Mouse (Mus musculus) kidney, embryonic 16.5 days (tissue): ENCODE measurements around the gene Ap1b1. TPM values are rescaled to one million over a fixed set of nuclear protein-coding genes. Genes with fewer than 3 reads are reported as not detected.

Source experiments
- ATAC-seq: fragments of 200-750 bp; cut with Nextera tagmentation; 2 replicates; pipeline ENCODE4 v1.8.0; 2017; ENCODE audit warnings: moderate TSS enrichment; ENCODE audit not compliant: low FRiP score, low TSS enrichment
- H3K27ac ChIP-seq: fragments of 300-500 bp; sonication (generic); 2 replicates; pipeline ENCODE4 v1.5.1; 2014; ENCODE audit warnings: low read length
- H3K27me3 ChIP-seq: fragments of 300-500 bp; sonication (generic); 2 replicates; pipeline ENCODE4 v1.6.1; 2014; ENCODE audit warnings: low read length, control low read depth, mixed read lengths; ENCODE audit not compliant: insufficient read depth
- H3K36me3 ChIP-seq: fragments of 300-500 bp; sonication (generic); 2 replicates; pipeline ENCODE4 v1.6.1; 2014; ENCODE audit warnings: low read length, control low read depth, mixed read lengths; ENCODE audit not compliant: insufficient read depth
- H3K4me1 ChIP-seq: fragments of 300-500 bp; sonication (generic); 2 replicates; pipeline ENCODE4 v1.6.1; 2014; ENCODE audit warnings: low read length, control low read depth, mixed read lengths; ENCODE audit not compliant: insufficient read depth
- H3K4me2 ChIP-seq: fragments of 300-500 bp; sonication (generic); replicated peaks from 2 replicates; pipeline ENCODE4 v1.6.1; 2014; ENCODE audit warnings: low read depth, low read length
- H3K4me3 ChIP-seq: fragments of 300-500 bp; sonication (generic); 2 replicates; pipeline ENCODE4 v1.5.1; 2014; ENCODE audit warnings: mild to moderate bottlenecking, low read length
- H3K9ac ChIP-seq: fragments of 300-500 bp; sonication (generic); replicated peaks from 2 replicates; pipeline ENCODE4 v1.6.1; 2014; ENCODE audit warnings: low read length
- H3K9me3 ChIP-seq: fragments of 300-500 bp; sonication (generic); 2 replicates; pipeline ENCODE4 v1.6.1; 2016; ENCODE audit warnings: low read length, control low read depth
- WGBS: fragments of 180-500 bp; shearing (Covaris S2); extraction: QIAGEN DNeasy Blood & Tissue Kit; methylation state at CpG from one replicate; pipeline ENCODE4 v1.1.7; 2014; 5-methylcytosine and 5-hydroxymethylcytosine counted together
- polyA plus RNA-seq: library from polyadenylated mRNA; unstranded; fragments of >200 nt; fragmentation: Nextera tagmentation; extraction: Ambion mirVana; gene quantifications from 2 replicates; pipeline ENCODE4 v1.2.1, GENCODE M21; 2015

Gene Ap1b1
- polyA plus RNA-seq, 1 experiment from 2014 or later, result 76.9 TPM

- Histone ChIP-seq H3K4me3 (no peak overlapping the region), H3K4me2 (no peak overlapping the region), H3K9ac (no peak overlapping the region), H3K4me1 (no peaks in the 10 kb centered on the region), H3K36me3 (peaks cover 52% of the 10 kb centered on the region), H3K27ac (no peak overlapping the region), H3K27me3 (no peaks in the 10 kb centered on the region), H3K9me3 (no peaks in the 10 kb centered on the region)
- 87% methylated on average over 5 of the region's 5 CpGs for WGBS
- ATAC-seq, result no peak
These were observed 29.7 kb downstream of the Ap1b1 start for GRCm38 (mm10) chr11:5016286-5016685.

- WGBS, result 57% methylated on average over 6 of the region's 6 CpGs
- peaks cover 55% of the 10 kb centered on the region for H3K36me3 ChIP-seq
- H3K9ac ChIP-seq, result no peak overlapping the region
- H3K27ac ChIP-seq, result no peak overlapping the region
- no peak for ATAC-seq
- H3K4me3 ChIP-seq, result no peak overlapping the region
- no peak overlapping the region for H3K4me2 ChIP-seq
- no peaks in the 10 kb centered on the region for H3K27me3 ChIP-seq
- H3K4me1 ChIP-seq, result no peaks in the 10 kb centered on the region
- no peaks in the 10 kb centered on the region for H3K9me3 ChIP-seq
These were observed 30.9 kb downstream of the Ap1b1 start for GRCm38 (mm10) chr11:5017506-5017905.

- Histone ChIP-seq H3K9me3 (no peaks in the 10 kb centered on the region), H3K4me1 (no peaks in the 10 kb centered on the region), H3K27me3 (no peaks in the 10 kb centered on the region), H3K27ac (no peak overlapping the region), H3K36me3 (peaks cover 48% of the 10 kb centered on the region), H3K4me2 (no peak overlapping the region), H3K4me3 (no peak overlapping the region), H3K9ac (no peak overlapping the region)
- no peak for ATAC-seq
- 89% methylated on average over 1 of the region's 1 CpGs for WGBS
These were observed 38.5 kb downstream of the Ap1b1 start for GRCm38 (mm10) chr11:5025108-5025507.

- WGBS, result 84% methylated on average over 7 of the region's 7 CpGs
- Histone ChIP-seq H3K4me3 (no peak overlapping the region), H3K27me3 (no peaks in the 10 kb centered on the region), H3K9ac (no peak overlapping the region), H3K27ac (no peak overlapping the region), H3K36me3 (peaks cover 56% of the 10 kb centered on the region), H3K4me2 (no peak overlapping the region), H3K9me3 (no peaks in the 10 kb centered on the region), H3K4me1 (no peaks in the 10 kb centered on the region)
- no peak for ATAC-seq
These were observed 41.6 kb downstream of the Ap1b1 start for GRCm38 (mm10) chr11:5028228-5028627.

- ATAC-seq, result no peak
- H3K9ac ChIP-seq, result no peak overlapping the region
- 92% methylated on average over 10 of the region's 10 CpGs for WGBS
These were observed 46.1 kb downstream of the Ap1b1 start for GRCm38 (mm10) chr11:5032706-5033105.

GRCm38 (mm10) chr11:5033136-5033535, 46.5 kb downstream of the Ap1b1 start:
- WGBS, result 85% methylated on average over 3 of the region's 3 CpGs
- H3K36me3 ChIP-seq, result peaks cover 56% of the 10 kb centered on the region

More at GRCm38 (mm10) chr11:5032706-5033105, 46.1 kb downstream of the Ap1b1 start:
- H3K9me3 ChIP-seq, result no peaks in the 10 kb centered on the region
- no peaks in the 10 kb centered on the region for H3K27me3 ChIP-seq
- H3K4me3 ChIP-seq, result no peak overlapping the region
- peaks cover 56% of the 10 kb centered on the region for H3K36me3 ChIP-seq
- H3K27ac ChIP-seq, result no peak overlapping the region
- no peak overlapping the region for H3K4me2 ChIP-seq
- no peaks in the 10 kb centered on the region for H3K4me1 ChIP-seq

GRCm38 (mm10) chr11:5035421-5035820, 48.8 kb downstream of the Ap1b1 start:
- H3K27me3 ChIP-seq, result no peaks in the 10 kb centered on the region
- H3K4me2 ChIP-seq, result no peak overlapping the region
- H3K4me3 ChIP-seq, result no peak overlapping the region
- no peak overlapping the region for H3K27ac ChIP-seq
- H3K36me3 ChIP-seq, result peaks cover 52% of the 10 kb centered on the region
- ATAC-seq, result no peak
- H3K4me1 ChIP-seq, result no peaks in the 10 kb centered on the region
- WGBS, result 80% methylated on average over 4 of the region's 4 CpGs
- no peaks in the 10 kb centered on the region for H3K9me3 ChIP-seq
- H3K9ac ChIP-seq, result no peak overlapping the region

More at GRCm38 (mm10) chr11:5033136-5033535, 46.5 kb downstream of the Ap1b1 start:
- Histone ChIP-seq H3K4me3 (no peak overlapping the region), H3K4me1 (no peaks in the 10 kb centered on the region), H3K9ac (no peak overlapping the region), H3K4me2 (no peak overlapping the region), H3K27ac (no peak overlapping the region), H3K9me3 (no peaks in the 10 kb centered on the region), H3K27me3 (no peaks in the 10 kb centered on the region)
- ATAC-seq, result no peak

- Histone ChIP-seq H3K27ac (no peak overlapping the region), H3K4me2 (no peak overlapping the region), H3K27me3 (no peaks in the 10 kb centered on the region), H3K9me3 (no peaks in the 10 kb centered on the region), H3K9ac (no peak overlapping the region), H3K4me1 (no peaks in the 10 kb centered on the region), H3K4me3 (no peak overlapping the region), H3K36me3 (peaks cover 37% of the 10 kb centered on the region)
- 84% methylated on average over 8 of the region's 8 CpGs for WGBS
- ATAC-seq, result no peak
These were observed 50.7 kb downstream of the Ap1b1 start for GRCm38 (mm10) chr11:5037146-5037854.

- ATAC-seq, result no peak
- H3K4me3 ChIP-seq, result no peak overlapping the region
- H3K27me3 ChIP-seq, result no peaks in the 10 kb centered on the region
- no peak overlapping the region for H3K4me2 ChIP-seq
- H3K36me3 ChIP-seq, result peaks cover 22% of the 10 kb centered on the region
- no peak overlapping the region for H3K9ac ChIP-seq
- H3K4me1 ChIP-seq, result 0 out of 2 replicates have a peak, but pooled peaks cover 2% of the 10 kb centered on the region
- 96% methylated on average over 5 of the region's 5 CpGs for WGBS
- H3K9me3 ChIP-seq, result no peaks in the 10 kb centered on the region
- no peak overlapping the region for H3K27ac ChIP-seq
These were observed 54.0 kb downstream of the Ap1b1 start for GRCm38 (mm10) chr11:5040585-5040984.

GRCm38 (mm10) chr11:5041144-5041780, 54.6 kb downstream of the Ap1b1 start:
- ATAC-seq, result no peak
- H3K4me2 ChIP-seq, result no peak overlapping the region
- H3K27ac ChIP-seq, result no peak overlapping the region
- H3K9ac ChIP-seq, result no peak overlapping the region
- H3K27me3 ChIP-seq, result no peaks in the 10 kb centered on the region
- H3K36me3 ChIP-seq, result peaks cover 22% of the 10 kb centered on the region
- H3K4me3 ChIP-seq, result no peak overlapping the region
- 0 out of 2 replicates have a peak, but pooled peaks cover 2% of the 10 kb centered on the region for H3K4me1 ChIP-seq
- no peaks in the 10 kb centered on the region for H3K9me3 ChIP-seq
- WGBS, result 53% methylated on average over 18 of the region's 18 CpGs
